Mouse (Mus musculus) lung, embryonic 15.5 days (tissue): ENCODE measurements around the gene Pts. TPM values are rescaled to one million over a fixed set of nuclear protein-coding genes. Genes with fewer than 3 reads are reported as not detected.
A peak's percentile ranks its signal among the peaks of the same experiment; 100 is the strongest.

Source experiments
- ATAC-seq: fragments of 200-750 bp; cut with Nextera tagmentation; 2 replicates; pipeline ENCODE4 v1.8.0; 2017; ENCODE audit warnings: moderate number of reproducible peaks, borderline replicate concordance; ENCODE audit not compliant: low FRiP score, low TSS enrichment; ENCODE audit errors: extremely low read depth
- H3K27ac ChIP-seq: fragments of 300-500 bp; sonication (generic); 2 replicates; pipeline ENCODE4 v1.5.1; 2015; ENCODE audit warnings: moderate library complexity, mild to moderate bottlenecking, inconsistent platforms
- H3K27me3 ChIP-seq: fragments of 300-500 bp; sonication (generic); 2 replicates; pipeline ENCODE4 v1.6.1; 2015; ENCODE audit warnings: inconsistent platforms
- H3K36me3 ChIP-seq: fragments of 300-500 bp; sonication (generic); 2 replicates; pipeline ENCODE4 v1.6.1; 2015; ENCODE audit warnings: inconsistent platforms
- H3K4me1 ChIP-seq: fragments of 300-500 bp; sonication (generic); 2 replicates; pipeline ENCODE4 v1.6.1; 2015; ENCODE audit warnings: inconsistent platforms
- H3K4me2 ChIP-seq: fragments of 300-500 bp; sonication (generic); 2 replicates; pipeline ENCODE4 v1.6.1; 2015; ENCODE audit warnings: inconsistent platforms, mild to moderate bottlenecking, moderate library complexity
- H3K4me3 ChIP-seq: fragments of 300-500 bp; sonication (generic); 2 replicates; pipeline ENCODE4 v1.5.1; 2015; ENCODE audit warnings: mild to moderate bottlenecking, inconsistent platforms
- H3K9ac ChIP-seq: fragments of 300-500 bp; sonication (generic); 2 replicates; pipeline ENCODE4 v1.6.1; 2015; ENCODE audit warnings: inconsistent platforms
- H3K9me3 ChIP-seq: fragments of 300-500 bp; sonication (generic); 2 replicates; pipeline ENCODE4 v1.6.1; 2016; ENCODE audit warnings: inconsistent platforms
- WGBS: fragments of 180-500 bp; shearing (Covaris S2); methylation state at CpG from one replicate; pipeline ENCODE4 v1.1.7; 2015; 5-methylcytosine and 5-hydroxymethylcytosine counted together
- polyA plus RNA-seq: library from polyadenylated mRNA; unstranded; fragments of >200 nt; fragmentation: Nextera tagmentation; extraction: Ambion mirVana; gene quantifications from 2 replicates; pipeline ENCODE4 v1.2.1, GENCODE M21; 2015

Pts gene
- polyA plus RNA-seq, 1 experiment from 2014 or later: 70.4 TPM

DNA sequence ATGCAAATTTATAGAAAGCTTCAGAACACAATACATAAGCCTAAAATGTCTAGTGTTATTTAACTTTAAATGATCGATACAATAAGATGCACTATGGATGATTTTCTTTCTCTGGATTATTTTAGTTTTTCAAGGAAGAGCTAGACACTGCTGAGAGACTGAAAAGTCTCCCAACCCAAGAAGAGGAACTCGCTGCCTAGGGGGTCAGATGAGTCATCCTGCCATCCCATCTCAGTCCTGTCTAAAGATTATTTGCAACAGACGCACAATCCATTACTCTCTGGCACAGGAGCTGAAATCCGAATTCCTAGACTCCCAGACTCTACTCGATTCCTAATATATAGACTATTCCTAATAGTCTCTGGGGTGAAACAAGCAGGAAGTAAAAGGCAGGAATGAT is 23.7 kb upstream of the Pts start:
- H3K4me2 ChIP-seq: no peak overlapping the region
- H3K4me1 ChIP-seq: no peaks in the 10 kb centered on the region
- H3K9ac ChIP-seq: no peak overlapping the region
- H3K27ac ChIP-seq: no peak overlapping the region
- no peak for ATAC-seq
- H3K36me3 ChIP-seq: no peaks in the 10 kb centered on the region
- WGBS: 59% methylated on average over 5 of the region's 5 CpGs
- H3K9me3 ChIP-seq: no peaks in the 10 kb centered on the region
- no peaks in the 10 kb centered on the region for H3K27me3 ChIP-seq
- no peak overlapping the region for H3K4me3 ChIP-seq

DNA sequence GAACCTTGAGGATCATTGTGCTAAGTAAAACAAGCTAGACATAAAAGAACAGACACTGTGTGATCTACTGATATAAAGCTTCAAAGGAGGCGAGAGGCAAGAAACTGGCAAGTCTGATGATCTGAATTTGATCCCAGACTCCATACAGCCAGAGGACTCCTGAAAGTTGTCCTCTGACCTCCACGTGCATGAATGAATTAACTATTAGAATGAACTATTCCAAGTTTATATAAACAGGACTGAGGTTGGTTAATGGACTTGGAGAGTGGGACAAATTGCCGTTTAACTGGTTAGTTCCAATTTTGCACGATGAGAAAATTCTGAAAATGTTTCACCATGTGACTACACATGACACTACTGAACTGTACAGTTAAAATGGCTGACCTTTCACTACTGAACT is 20.4 kb upstream of the Pts start:
- H3K9ac ChIP-seq: no peak overlapping the region
- H3K27ac ChIP-seq: no peak overlapping the region
- WGBS: 46% methylated on average over 4 of the region's 4 CpGs
- no peak overlapping the region for H3K4me3 ChIP-seq
- H3K36me3 ChIP-seq: no peaks in the 10 kb centered on the region
- ATAC-seq: no peak
- no peak overlapping the region for H3K4me2 ChIP-seq
- no peaks in the 10 kb centered on the region for H3K4me1 ChIP-seq
- no peaks in the 10 kb centered on the region for H3K9me3 ChIP-seq
- no peaks in the 10 kb centered on the region for H3K27me3 ChIP-seq

DNA sequence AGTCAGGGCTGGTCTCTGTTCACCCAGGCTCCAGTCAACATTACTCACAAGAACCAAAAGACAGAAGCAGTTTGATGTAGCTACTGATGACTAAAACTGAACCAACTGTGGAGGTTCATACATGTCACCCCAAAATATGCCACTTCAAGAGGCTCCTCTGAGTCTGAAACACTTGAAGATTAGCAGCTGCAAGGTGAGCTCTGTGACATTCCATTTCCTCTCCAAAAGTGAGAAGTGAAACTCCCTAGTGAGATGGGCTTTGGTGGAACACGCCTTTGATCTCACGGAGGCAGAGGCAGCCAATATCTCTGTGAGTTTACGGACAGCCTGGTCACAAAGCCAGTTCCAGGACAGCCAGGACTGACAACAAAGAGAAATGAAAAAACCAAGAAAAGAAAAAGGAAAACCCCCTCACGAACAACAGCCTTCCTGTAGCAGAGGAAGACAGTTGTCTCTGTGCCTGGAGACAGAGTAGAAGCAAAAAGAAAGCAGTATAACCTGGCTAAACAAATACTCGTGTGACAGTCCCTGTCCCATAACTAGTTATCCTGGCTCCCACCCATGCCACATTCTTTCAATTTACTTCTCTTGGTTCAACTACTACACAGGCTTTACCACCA is 19.4 kb upstream of the Pts start:
- ATAC-seq: no peak

DNA sequence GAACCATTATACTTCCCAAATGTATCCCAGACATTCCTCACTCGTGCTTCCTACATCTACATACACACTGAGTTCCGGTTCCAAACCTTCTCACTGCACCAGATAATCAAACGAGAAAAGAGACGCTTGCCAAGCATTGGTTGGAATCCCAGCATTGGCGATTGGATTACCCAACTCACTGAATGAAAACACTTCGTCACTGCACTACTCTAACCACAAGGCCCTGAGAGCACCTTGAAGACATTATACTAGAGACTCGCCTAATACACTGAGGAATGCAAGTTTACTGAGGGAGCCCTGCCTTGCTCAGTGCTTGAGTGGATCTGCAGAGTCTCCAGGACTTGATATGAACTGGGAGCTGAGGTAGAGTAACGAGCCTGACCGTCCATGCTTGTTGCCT is 13.9 kb upstream of the Pts start:
- WGBS: 79% methylated on average over 9 of the region's 9 CpGs
- H3K27ac ChIP-seq: no peak overlapping the region
- H3K4me3 ChIP-seq: no peak overlapping the region
- no peak overlapping the region for H3K4me2 ChIP-seq
- no peaks in the 10 kb centered on the region for H3K4me1 ChIP-seq
- H3K9me3 ChIP-seq: no peaks in the 10 kb centered on the region
- no peaks in the 10 kb centered on the region for H3K27me3 ChIP-seq
- ATAC-seq: no peak
- no peak overlapping the region for H3K9ac ChIP-seq
- H3K36me3 ChIP-seq: no peaks in the 10 kb centered on the region

More for the DNA sequence above, 19.4 kb upstream of the Pts start:
- Histone ChIP-seq H3K9me3 (no peaks in the 10 kb centered on the region), H3K36me3 (no peaks in the 10 kb centered on the region), H3K4me2 (no peak overlapping the region), H3K9ac (no peak overlapping the region), H3K27ac (no peak overlapping the region), H3K4me1 (no peaks in the 10 kb centered on the region), H3K27me3 (no peaks in the 10 kb centered on the region), H3K4me3 (no peak overlapping the region)
- 12% methylated on average over 5 of the region's 5 CpGs for WGBS

DNA sequence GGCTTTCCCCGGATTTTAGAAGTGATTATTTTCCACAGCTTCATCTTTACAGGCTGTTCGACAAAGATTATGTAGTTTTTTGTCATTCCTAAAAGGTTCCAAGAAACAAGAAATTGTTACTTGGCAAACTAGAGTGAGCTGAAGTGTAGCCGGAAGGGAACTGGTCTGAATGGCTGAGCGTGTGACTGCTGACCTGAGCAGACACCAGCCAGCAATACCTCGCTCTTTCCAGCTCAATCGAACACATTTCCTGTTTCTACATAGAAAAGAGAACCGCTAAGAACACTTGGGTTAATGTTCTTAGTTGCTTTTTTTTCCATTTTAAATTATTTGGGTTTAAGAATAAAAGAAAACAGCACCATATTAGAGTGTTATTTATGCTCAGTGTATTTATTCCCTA is 11.6 kb upstream of the Pts start:
- no peak for ATAC-seq
- Histone ChIP-seq H3K9me3 (no peaks in the 10 kb centered on the region), H3K4me1 (no peaks in the 10 kb centered on the region), H3K4me2 (no peak overlapping the region), H3K4me3 (no peak overlapping the region), H3K27me3 (no peaks in the 10 kb centered on the region), H3K27ac (no peak overlapping the region), H3K36me3 (no peaks in the 10 kb centered on the region), H3K9ac (no peak overlapping the region)
- 48% methylated on average over 7 of the region's 7 CpGs for WGBS

DNA sequence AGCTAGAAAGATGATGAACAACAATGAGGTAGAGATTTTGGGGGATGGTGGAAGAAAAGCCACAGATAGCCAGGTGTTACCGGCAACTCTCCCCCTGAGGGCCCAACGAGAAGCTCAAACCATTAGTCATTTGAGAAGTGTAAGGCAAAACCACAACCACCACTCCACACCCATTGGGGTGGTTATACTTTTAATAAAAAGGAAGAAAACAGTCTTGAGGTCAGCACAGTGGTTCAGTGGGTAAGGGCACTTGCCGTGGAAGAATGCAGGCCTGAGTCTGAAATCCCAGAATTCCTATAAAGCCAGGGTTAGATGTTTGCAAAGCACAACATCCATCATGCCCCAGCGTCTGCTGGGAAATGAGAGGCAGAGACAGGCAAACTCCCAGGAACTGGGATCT is 8.8 kb upstream of the Pts start:
- Histone ChIP-seq H3K4me1 (no peaks in the 10 kb centered on the region), H3K4me3 (no peak overlapping the region), H3K9me3 (no peaks in the 10 kb centered on the region), H3K27me3 (no peaks in the 10 kb centered on the region), H3K4me2 (no peak overlapping the region), H3K27ac (no peak overlapping the region), H3K36me3 (no peaks in the 10 kb centered on the region), H3K9ac (no peak overlapping the region)
- 52% methylated on average over 4 of the region's 4 CpGs for WGBS
- no peak for ATAC-seq

DNA sequence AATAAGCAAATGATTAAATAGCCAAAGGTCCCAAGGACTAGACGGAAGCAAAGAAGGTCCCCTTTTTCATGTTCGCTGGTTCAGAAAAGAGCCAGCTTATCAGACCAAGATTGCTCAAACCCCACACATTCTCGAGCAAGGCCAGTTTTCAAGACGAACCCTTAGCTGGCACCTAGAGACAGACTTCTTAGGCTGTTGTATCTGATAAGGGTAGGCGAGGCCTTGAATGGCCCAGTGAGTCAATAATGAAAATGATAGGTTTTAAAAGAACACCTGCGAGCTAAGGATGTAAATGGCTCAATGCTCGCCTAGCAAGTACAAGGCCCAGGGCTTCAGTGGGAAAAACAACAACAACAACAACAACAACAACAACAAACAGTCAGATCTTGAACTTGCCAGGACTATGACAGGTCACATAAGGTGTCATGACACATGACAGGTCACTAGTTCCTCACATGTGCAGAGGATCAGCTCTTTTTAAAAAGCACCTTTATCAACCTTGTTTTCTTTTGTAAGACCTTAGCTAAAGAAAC is 8.1 kb upstream of the Pts start:
- H3K9me3 ChIP-seq: no peaks in the 10 kb centered on the region
- WGBS: 52% methylated on average over 7 of the region's 7 CpGs
- H3K4me3 ChIP-seq: no peak overlapping the region
- no peaks in the 10 kb centered on the region for H3K36me3 ChIP-seq
- ATAC-seq: no peak
- H3K27me3 ChIP-seq: no peaks in the 10 kb centered on the region
- no peak overlapping the region for H3K27ac ChIP-seq
- no peaks in the 10 kb centered on the region for H3K4me1 ChIP-seq
- no peak overlapping the region for H3K4me2 ChIP-seq
- H3K9ac ChIP-seq: no peak overlapping the region

DNA sequence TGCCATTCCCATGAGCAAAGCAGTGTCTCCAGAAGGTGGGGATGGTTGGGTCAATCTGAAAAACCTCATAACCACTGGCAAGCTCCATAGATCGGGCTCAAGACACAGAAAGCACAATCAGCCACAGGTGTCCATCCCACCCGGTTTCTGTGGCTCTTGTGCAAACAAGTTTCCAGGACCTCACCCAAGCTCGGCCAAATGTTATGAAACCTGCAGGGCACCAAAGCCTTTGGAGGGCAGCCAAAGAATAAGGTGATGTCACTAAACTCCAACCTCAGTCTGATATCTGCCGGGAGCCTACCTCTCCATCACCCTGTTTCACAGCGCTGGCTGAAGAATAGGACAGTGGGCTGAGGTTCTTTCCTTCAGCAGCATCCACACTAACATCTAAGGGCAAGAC is 7.4 kb upstream of the Pts start:
- no peak overlapping the region for H3K4me3 ChIP-seq
- WGBS: 65% methylated on average over 5 of the region's 5 CpGs
- no peak overlapping the region for H3K27ac ChIP-seq
- H3K36me3 ChIP-seq: no peaks in the 10 kb centered on the region
- no peaks in the 10 kb centered on the region for H3K4me1 ChIP-seq
- ATAC-seq: no peak
- H3K9me3 ChIP-seq: no peaks in the 10 kb centered on the region
- H3K27me3 ChIP-seq: no peaks in the 10 kb centered on the region
- no peak overlapping the region for H3K9ac ChIP-seq
- H3K4me2 ChIP-seq: no peak overlapping the region

DNA sequence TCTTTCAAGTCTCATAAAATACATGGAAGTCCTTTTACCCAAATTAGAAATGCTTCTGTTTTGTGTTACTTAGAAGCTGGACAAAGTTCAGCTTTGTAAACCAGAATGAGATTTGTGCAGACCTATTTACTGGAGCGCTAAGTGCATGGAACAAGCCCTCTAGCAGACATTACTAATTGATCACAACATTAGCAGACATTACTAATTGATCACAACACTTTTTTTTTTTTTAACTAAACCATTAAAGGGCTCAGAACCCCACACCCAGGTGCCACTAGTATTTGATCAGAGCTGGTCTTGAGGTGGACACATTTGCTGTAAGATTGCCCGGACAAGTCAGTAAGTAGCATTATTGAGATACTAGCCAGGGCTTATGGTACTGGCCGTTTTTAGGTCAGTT is 5.3 kb upstream of the Pts start:
- no peak overlapping the region for H3K4me3 ChIP-seq
- H3K4me1 ChIP-seq: no peaks in the 10 kb centered on the region
- WGBS: 71% methylated on average over 3 of the region's 3 CpGs
- no peaks in the 10 kb centered on the region for H3K36me3 ChIP-seq
- no peaks in the 10 kb centered on the region for H3K27me3 ChIP-seq
- no peak for ATAC-seq
- H3K27ac ChIP-seq: no peak overlapping the region
- no peaks in the 10 kb centered on the region for H3K9me3 ChIP-seq
- no peak overlapping the region for H3K4me2 ChIP-seq
- no peak overlapping the region for H3K9ac ChIP-seq

DNA sequence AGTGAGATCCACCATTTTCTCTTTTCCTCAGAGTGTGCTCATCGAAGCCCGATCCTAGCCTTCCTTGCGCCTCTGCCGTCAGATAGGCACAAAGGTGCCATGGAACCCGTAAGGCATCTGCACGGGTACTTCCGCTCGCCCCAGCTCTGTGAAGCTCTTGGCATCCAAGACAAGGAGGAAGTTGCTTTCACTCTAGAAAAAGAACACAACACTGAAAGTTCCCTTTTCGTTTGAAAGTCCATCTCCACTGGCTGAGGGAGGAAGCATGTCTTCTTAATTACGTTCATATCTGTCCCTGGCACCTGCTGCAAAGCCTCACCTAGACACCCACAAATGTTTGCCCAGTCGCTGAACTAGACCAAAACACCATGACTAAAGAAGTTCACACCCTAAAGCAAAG is 4.8 kb upstream of the Pts start:
- no peak overlapping the region for H3K27ac ChIP-seq
- no peak overlapping the region for H3K4me3 ChIP-seq
- H3K36me3 ChIP-seq: no peaks in the 10 kb centered on the region
- ATAC-seq: no peak
- 77% methylated on average over 11 of the region's 11 CpGs for WGBS
- no peaks in the 10 kb centered on the region for H3K27me3 ChIP-seq
- H3K9me3 ChIP-seq: no peaks in the 10 kb centered on the region
- H3K4me1 ChIP-seq: no peaks in the 10 kb centered on the region
- H3K9ac ChIP-seq: no peak overlapping the region
- H3K4me2 ChIP-seq: no peak overlapping the region

DNA sequence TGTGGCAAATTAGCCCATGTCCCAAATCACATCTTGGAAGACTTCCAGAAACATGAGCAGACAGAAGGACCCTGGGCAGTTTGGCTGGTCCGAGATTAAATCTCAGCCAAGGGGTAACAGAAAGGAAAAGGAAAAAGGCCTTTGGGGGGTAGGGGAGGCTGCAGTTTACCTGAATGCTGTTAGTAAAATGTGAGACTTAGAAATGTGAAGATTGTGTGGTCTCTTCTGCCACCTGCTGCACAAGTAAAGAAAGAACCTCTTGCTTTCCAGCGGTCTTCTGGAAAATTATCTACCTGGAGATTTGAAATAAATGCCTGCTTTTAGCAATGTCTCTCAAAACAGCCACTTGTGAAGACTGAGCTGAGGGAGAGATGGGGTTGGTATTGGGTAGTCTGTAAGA is 2.4 kb upstream of the Pts start:
- ATAC-seq: no peak
- peaks cover 11% of the 10 kb centered on the region; the same call in 1 of the 2 replicates for H3K4me1 ChIP-seq
- no peak overlapping the region for H3K9ac ChIP-seq
- WGBS: 27% methylated on average over 2 of the region's 2 CpGs
- no peak overlapping the region for H3K4me2 ChIP-seq
- H3K36me3 ChIP-seq: no peaks in the 10 kb centered on the region
- H3K27me3 ChIP-seq: no peaks in the 10 kb centered on the region
- no peak overlapping the region for H3K27ac ChIP-seq
- no peak overlapping the region for H3K4me3 ChIP-seq
- H3K9me3 ChIP-seq: no peaks in the 10 kb centered on the region

DNA sequence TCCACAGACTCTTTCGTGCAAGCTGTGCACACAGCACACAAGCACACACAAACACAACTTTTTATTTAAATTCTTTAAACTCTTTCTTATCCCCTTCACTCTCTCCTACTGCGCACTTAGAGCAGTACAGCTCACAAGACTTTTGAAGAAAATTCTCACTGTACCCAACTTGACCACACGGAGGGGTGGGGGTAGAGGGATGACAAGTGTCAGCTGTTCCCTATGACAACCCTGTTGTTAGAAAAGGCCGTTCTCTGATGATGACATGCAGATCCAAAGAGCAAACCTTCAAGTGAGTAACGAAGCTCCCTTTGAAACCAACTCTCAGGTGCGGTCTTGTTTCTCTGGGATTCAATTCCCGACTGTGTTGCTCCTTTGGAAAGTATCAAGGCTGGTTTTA is 664 bp downstream of the Pts start:
- peak overlapping the region; percentile 79 for H3K4me2 ChIP-seq
- peaks cover 11% of the 10 kb centered on the region; the same call in 1 of the 2 replicates for H3K4me1 ChIP-seq
- no peaks in the 10 kb centered on the region for H3K27me3 ChIP-seq
- no peaks in the 10 kb centered on the region for H3K9me3 ChIP-seq
- no peak for ATAC-seq
- 33% methylated on average over 7 of the region's 7 CpGs for WGBS
- peak overlapping the region; percentile 85 for H3K4me3 ChIP-seq
- H3K27ac ChIP-seq: no peak overlapping the region
- H3K36me3 ChIP-seq: no peaks in the 10 kb centered on the region
- H3K9ac ChIP-seq: peak overlapping the region; percentile 67

DNA sequence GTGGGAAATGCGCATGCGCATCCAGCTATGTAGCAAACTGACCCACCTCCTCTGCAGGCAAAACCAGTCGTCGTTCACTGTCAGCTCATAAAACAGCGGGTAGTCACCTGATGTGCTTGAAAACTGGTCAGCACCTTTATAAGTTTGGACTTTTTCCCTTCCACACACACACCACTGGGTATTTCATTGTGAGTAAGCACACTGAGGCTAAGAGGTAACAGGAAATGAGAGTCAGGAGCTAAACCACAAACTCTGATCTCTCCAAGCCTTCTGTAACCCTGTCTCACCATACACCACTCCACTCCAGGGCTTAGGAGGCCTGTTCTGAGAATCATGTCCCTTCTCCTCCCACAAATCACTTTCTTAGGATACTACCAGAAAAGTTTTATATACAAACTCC is 2.9 kb downstream of the Pts start:
- Histone ChIP-seq H3K4me3 (no peak overlapping the region), H3K9me3 (no peaks in the 10 kb centered on the region), H3K4me1 (peaks cover 11% of the 10 kb centered on the region; the same call in 1 of the 2 replicates), H3K9ac (no peak overlapping the region), H3K27ac (no peak overlapping the region), H3K36me3 (peaks cover 8% of the 10 kb centered on the region; the same call in 1 of the 2 replicates), H3K4me2 (no peak overlapping the region), H3K27me3 (no peaks in the 10 kb centered on the region)
- ATAC-seq: no peak
- WGBS: 81% methylated on average over 5 of the region's 5 CpGs
